Mouse (Mus musculus) lung, embryonic 14.5 days (tissue): ENCODE measurements around the gene Dlx2. TPM values are rescaled to one million over a fixed set of nuclear protein-coding genes. Genes with fewer than 3 reads are reported as not detected.

Experiments used
- ATAC-seq: fragments of 200-750 bp; cut with Nextera tagmentation; 2 replicates; pipeline ENCODE4 v1.8.0; 2017; ENCODE audit warnings: mild to moderate bottlenecking, moderate TSS enrichment, moderate library complexity; ENCODE audit not compliant: insufficient read depth
- DNase-seq: peaks from one replicate; pipeline ENCODE4 v3.0.0-alpha.2; 2015
- H3K27ac ChIP-seq: fragments of 300-500 bp; sonication (generic); 2 replicates; pipeline ENCODE4 v1.5.1; 2014; ENCODE audit warnings: low read depth, mild to moderate bottlenecking, moderate library complexity
- H3K27me3 ChIP-seq: fragments of 300-500 bp; sonication (generic); 2 replicates; pipeline ENCODE4 v1.6.1; 2014; ENCODE audit warnings: low read length, control low read depth; ENCODE audit not compliant: insufficient read depth
- H3K36me3 ChIP-seq: fragments of 300-500 bp; sonication (generic); 2 replicates; pipeline ENCODE4 v1.6.1; 2014; ENCODE audit warnings: control low read depth; ENCODE audit not compliant: insufficient read depth
- H3K4me1 ChIP-seq: fragments of 300-500 bp; sonication (generic); 2 replicates; pipeline ENCODE4 v1.6.1; 2014; ENCODE audit warnings: antibody characterized with exemption, control low read depth; ENCODE audit not compliant: insufficient read depth
- H3K4me2 ChIP-seq: fragments of 300-500 bp; sonication (generic); 2 replicates; pipeline ENCODE4 v1.6.1; 2014; ENCODE audit warnings: mild to moderate bottlenecking
- H3K4me3 ChIP-seq: fragments of 300-500 bp; sonication (generic); 2 replicates; pipeline ENCODE4 v1.5.1; 2014; ENCODE audit warnings: low read depth, low read length
- H3K9ac ChIP-seq: fragments of 300-500 bp; sonication (generic); 2 replicates; pipeline ENCODE4 v1.6.1; 2014
- H3K9me3 ChIP-seq: fragments of 300-500 bp; sonication (generic); 2 replicates; pipeline ENCODE4 v1.6.1; 2016; ENCODE audit warnings: low read depth, low read length, control low read depth
- CTCF ChIP-seq: IDR thresholded peaks from 2 replicates; pipeline ENCODE4 v1.5.1; 2016; ENCODE audit warnings: antibody characterized with exemption, low read depth
- WGBS: fragments of 180-500 bp; shearing (Covaris S2); extraction: QIAGEN DNeasy Blood & Tissue Kit; methylation state at CpG from one replicate; pipeline ENCODE4 v1.1.7; 2014; 5-methylcytosine and 5-hydroxymethylcytosine counted together
- polyA plus RNA-seq: library from polyadenylated mRNA; unstranded; fragments of >200 nt; fragmentation: Nextera tagmentation; extraction: Ambion mirVana; gene quantifications from 2 replicates; pipeline ENCODE4 v1.2.1, GENCODE M21; 2014

Gene Dlx2
- polyA plus RNA-seq, 1 experiment from 2014 or later: 0.07 TPM

DNA sequence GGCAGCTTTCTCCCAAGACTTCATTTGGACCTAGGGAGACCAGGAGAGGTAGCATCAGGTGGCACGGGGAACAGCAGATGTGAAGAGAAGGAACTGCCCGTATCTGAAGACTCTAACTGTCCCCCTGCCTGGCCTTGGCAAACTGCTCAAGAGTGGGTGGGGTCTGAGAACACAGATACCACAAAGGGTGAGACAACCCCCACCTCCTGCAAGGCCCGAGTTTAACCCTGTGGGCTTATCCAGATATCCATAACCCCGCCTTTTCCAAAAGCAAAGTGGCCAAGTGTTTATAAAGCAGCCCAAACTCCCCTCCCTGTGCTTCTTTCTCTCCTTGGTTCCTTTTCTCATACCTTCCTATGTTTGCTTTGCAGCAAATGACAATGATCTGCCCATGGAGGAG is 23.1 kb downstream of the Dlx2 start:
- ATAC-seq (no peak), DNase-seq (no peak)
- H3K4me2 ChIP-seq: no peak overlapping the region
- no peak overlapping the region for H3K27ac ChIP-seq
- 28% methylated on average over 4 of the region's 4 CpGs for WGBS
- no peaks in the 10 kb centered on the region for H3K9me3 ChIP-seq
- H3K4me1 ChIP-seq: no peaks in the 10 kb centered on the region
- no peak overlapping the region for H3K9ac ChIP-seq
- no peak overlapping the region for H3K4me3 ChIP-seq
- TF ChIP-seq CTCF: no peak
- H3K36me3 ChIP-seq: no peaks in the 10 kb centered on the region
- H3K27me3 ChIP-seq: peaks cover 69% of the 10 kb centered on the region

DNA sequence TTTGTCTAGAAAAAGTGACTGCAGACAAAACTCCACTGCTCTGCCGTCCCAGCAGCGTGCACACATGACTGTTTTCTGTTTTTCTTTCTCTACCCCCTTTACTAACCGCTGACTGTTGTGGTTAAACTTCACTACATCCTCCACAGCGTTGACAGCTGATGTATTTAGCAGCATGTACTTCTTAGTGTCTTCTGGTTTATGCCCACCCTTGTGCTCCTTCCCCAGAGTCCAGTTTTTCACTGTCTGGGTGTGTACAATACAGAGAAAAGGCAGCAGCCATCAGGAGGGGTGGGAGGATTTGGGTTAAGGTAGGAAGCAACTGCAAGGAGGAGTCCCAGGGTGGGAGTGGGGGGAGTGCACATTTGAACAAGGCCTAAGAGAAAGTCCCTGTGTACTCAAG is 23.7 kb downstream of the Dlx2 start:
- Histone ChIP-seq H3K4me1 (no peaks in the 10 kb centered on the region), H3K9ac (no peak overlapping the region), H3K9me3 (no peaks in the 10 kb centered on the region), H3K4me3 (no peak overlapping the region), H3K27ac (no peak overlapping the region), H3K36me3 (no peaks in the 10 kb centered on the region), H3K4me2 (no peak overlapping the region), H3K27me3 (peaks cover 63% of the 10 kb centered on the region)
- ATAC-seq (no peak), DNase-seq (no peak)
- WGBS: 45% methylated on average over 4 of the region's 4 CpGs
- TF ChIP-seq CTCF: no peak

- TF ChIP-seq CTCF: no peak
- WGBS: 76% methylated on average over 8 of the region's 8 CpGs
- H3K27ac ChIP-seq: no peak overlapping the region
- no peaks in the 10 kb centered on the region for H3K4me1 ChIP-seq
- peaks cover 11% of the 10 kb centered on the region for H3K27me3 ChIP-seq
- no peak for DNase-seq
- H3K9ac ChIP-seq: no peak overlapping the region
- no peaks in the 10 kb centered on the region for H3K36me3 ChIP-seq
- H3K4me2 ChIP-seq: no peak overlapping the region
- H3K9me3 ChIP-seq: no peaks in the 10 kb centered on the region
- no peak overlapping the region for H3K4me3 ChIP-seq
- ATAC-seq: no peak
Observed at GRCm38 (mm10) chr2:71517466-71518099, 29.0 kb downstream of the Dlx2 start.

GRCm38 (mm10) chr2:71516995-71517394 is 29.6 kb downstream of the Dlx2 start:
- Histone ChIP-seq H3K4me2 (no peak overlapping the region), H3K4me1 (no peaks in the 10 kb centered on the region), H3K27ac (no peak overlapping the region), H3K9me3 (no peaks in the 10 kb centered on the region), H3K27me3 (peaks cover 7% of the 10 kb centered on the region; the same call in 1 of the 2 replicates), H3K4me3 (no peak overlapping the region), H3K9ac (no peak overlapping the region), H3K36me3 (no peaks in the 10 kb centered on the region)
- no peak for ATAC-seq
- no peak for TF ChIP-seq CTCF
- no peak for DNase-seq
- WGBS: 70% methylated on average over 4 of the region's 4 CpGs

DNA sequence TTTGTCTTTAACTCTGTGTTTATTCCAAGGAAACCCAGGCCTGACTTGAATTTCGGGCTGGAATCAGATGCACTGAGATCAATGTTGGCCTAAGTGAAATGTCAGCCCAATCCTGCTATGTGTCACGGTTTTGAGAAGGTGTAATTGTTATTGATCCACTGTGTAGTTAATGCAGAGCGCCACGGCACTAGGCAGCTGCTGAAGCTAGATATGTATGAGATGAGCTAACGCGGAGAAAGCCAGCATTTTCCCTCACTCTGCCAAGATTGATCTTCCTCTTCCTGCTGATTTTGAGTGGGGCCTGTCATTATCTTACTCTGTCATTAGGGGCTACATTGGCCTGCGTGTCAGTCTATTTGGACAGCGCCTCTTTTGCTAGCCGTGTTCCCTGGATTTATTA is 34.2 kb downstream of the Dlx2 start:
- Histone ChIP-seq H3K9ac (no peak overlapping the region), H3K4me2 (no peak overlapping the region), H3K27ac (no peak overlapping the region), H3K9me3 (no peaks in the 10 kb centered on the region), H3K4me3 (no peak overlapping the region), H3K36me3 (no peaks in the 10 kb centered on the region), H3K27me3 (no peaks in the 10 kb centered on the region), H3K4me1 (no peaks in the 10 kb centered on the region)
- TF ChIP-seq CTCF: no peak
- ATAC-seq (no peak), DNase-seq (no peak)
- 69% methylated on average over 9 of the region's 9 CpGs for WGBS

- H3K27me3 ChIP-seq: no peaks in the 10 kb centered on the region
- no peak for DNase-seq
- no peak overlapping the region for H3K9ac ChIP-seq
- H3K9me3 ChIP-seq: no peaks in the 10 kb centered on the region
- no peak for ATAC-seq
- H3K4me1 ChIP-seq: no peaks in the 10 kb centered on the region
- H3K4me2 ChIP-seq: no peak overlapping the region
- WGBS: 85% methylated on average over 7 of the region's 7 CpGs
- H3K4me3 ChIP-seq: no peak overlapping the region
- H3K27ac ChIP-seq: no peak overlapping the region
- H3K36me3 ChIP-seq: no peaks in the 10 kb centered on the region
- TF ChIP-seq CTCF: no peak
Observed at GRCm38 (mm10) chr2:71511209-71511608, 35.3 kb downstream of the Dlx2 start.

DNA sequence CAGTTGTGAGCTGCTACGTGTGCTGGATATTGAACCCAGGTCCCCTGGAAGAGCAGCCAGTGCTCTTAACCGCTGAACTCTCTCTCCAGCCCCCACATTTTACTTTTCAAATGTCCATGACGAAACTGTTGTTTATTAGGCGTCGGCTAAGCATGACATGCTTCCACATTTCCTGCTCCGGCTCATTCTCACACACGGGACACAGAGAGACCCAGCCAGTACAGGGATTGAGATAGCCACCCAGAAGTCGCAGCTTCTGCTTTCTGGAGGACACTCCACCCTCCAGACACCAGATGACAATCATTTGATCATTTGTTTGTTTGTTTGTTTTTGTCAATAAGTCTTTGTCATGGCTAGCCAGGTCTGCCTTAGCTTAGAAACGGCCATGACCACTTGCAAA is 41.7 kb downstream of the Dlx2 start:
- Histone ChIP-seq H3K9ac (no peak overlapping the region), H3K4me1 (no peaks in the 10 kb centered on the region), H3K4me2 (no peak overlapping the region), H3K9me3 (no peaks in the 10 kb centered on the region), H3K27ac (no peak overlapping the region), H3K27me3 (no peaks in the 10 kb centered on the region), H3K4me3 (no peak overlapping the region), H3K36me3 (no peaks in the 10 kb centered on the region)
- 39% methylated on average over 9 of the region's 9 CpGs for WGBS
- ATAC-seq: no peak
- no peak for DNase-seq
- TF ChIP-seq CTCF: no peak
